Mouse (Mus musculus) hindbrain, embryonic 11.5 days (tissue): ENCODE measurements around the gene Gm9376. TPM values are rescaled to one million over a fixed set of nuclear protein-coding genes. Genes with fewer than 3 reads are reported as not detected.
A peak's percentile ranks its signal among the peaks of the same experiment; 100 is the strongest.

ENCODE experiments used
- ATAC-seq: fragments of 200-750 bp; cut with Nextera tagmentation; 2 replicates; pipeline ENCODE4 v1.8.0; 2017; ENCODE audit warnings: mild to moderate bottlenecking, moderate TSS enrichment, moderate library complexity; ENCODE audit not compliant: low FRiP score
- DNase-seq: peaks from one replicate; pipeline ENCODE4 v3.0.0-alpha.2; 2015; ENCODE audit warnings: low spot score
- H3K27ac ChIP-seq: fragments of 300-500 bp; sonication (generic); 2 replicates; pipeline ENCODE4 v1.5.1; 2014; ENCODE audit warnings: mild to moderate bottlenecking, low read depth, low read length
- H3K27me3 ChIP-seq: fragments of 300-500 bp; sonication (generic); 2 replicates; pipeline ENCODE4 v1.6.1; 2014; ENCODE audit warnings: mild to moderate bottlenecking, low read length, moderate library complexity, mixed read lengths; ENCODE audit not compliant: control insufficient read depth, insufficient read depth
- H3K36me3 ChIP-seq: fragments of 300-500 bp; sonication (generic); 2 replicates; pipeline ENCODE4 v1.6.1; 2014; ENCODE audit warnings: mild to moderate bottlenecking, low read length, moderate library complexity, mixed read lengths; ENCODE audit not compliant: control insufficient read depth, insufficient read depth
- H3K4me1 ChIP-seq: fragments of 300-500 bp; sonication (generic); replicated peaks from 2 replicates; pipeline ENCODE4 v1.6.1; 2014; ENCODE audit warnings: low read length, mixed read lengths; ENCODE audit not compliant: control insufficient read depth, insufficient read depth
- H3K4me2 ChIP-seq: fragments of 300-500 bp; sonication (generic); replicated peaks from 2 replicates; pipeline ENCODE4 v1.6.1; 2014; ENCODE audit warnings: mild to moderate bottlenecking, low read depth, low read length
- H3K4me3 ChIP-seq: fragments of 300-500 bp; sonication (generic); 2 replicates; pipeline ENCODE4 v1.5.1; 2014; ENCODE audit warnings: low read depth, low read length
- H3K9ac ChIP-seq: fragments of 300-500 bp; sonication (generic); 2 replicates; pipeline ENCODE4 v1.6.1; 2014; ENCODE audit warnings: low read depth, low read length
- H3K9me3 ChIP-seq: fragments of 300-500 bp; sonication (generic); 2 replicates; pipeline ENCODE4 v1.6.1; 2016; ENCODE audit warnings: low read length; ENCODE audit not compliant: control insufficient read depth
- WGBS: fragments of 180-500 bp; shearing (Covaris S2); extraction: QIAGEN DNeasy Blood & Tissue Kit; methylation state at CpG from one replicate; pipeline ENCODE4 v1.1.7; 2014; 5-methylcytosine and 5-hydroxymethylcytosine counted together
- polyA plus RNA-seq: library from polyadenylated mRNA; unstranded; fragments of >200 nt; fragmentation: Nextera tagmentation; extraction: Ambion mirVana; gene quantifications from 2 replicates; pipeline ENCODE4 v1.2.1, GENCODE M21; 2014

Gm9376 gene
- polyA plus RNA-seq = not detected in 2 replicates

- no peak within 1 kb of the TSS for H3K4me3 ChIP-seq
- no peaks in the 10 kb centered on the region for H3K27me3 ChIP-seq
- no peak within 1 kb of the TSS for H3K9ac ChIP-seq
- DNase-seq (no peak), ATAC-seq (no peak)
- 89% methylated on average over 2 of the region's 2 CpGs for WGBS
- no peaks in the 10 kb centered on the region for H3K9me3 ChIP-seq
- no peaks in the 10 kb centered on the region for H3K36me3 ChIP-seq
- H3K4me2 ChIP-seq = no peak within 1 kb of the TSS
- H3K27ac ChIP-seq = no peak within 1 kb of the TSS
- H3K4me1 ChIP-seq = no peaks in the 10 kb centered on the region
Observed at GRCm38 (mm10) chr14:118266660-118267059, at the start of gene Gm9376. Gene Gm9376, plus strand, starts transcription at chr14:118266960.

GRCm38 (mm10) chr14:118220885-118221284, 45.9 kb upstream of the Gm9376 start:
- no peak overlapping the region for H3K4me3 ChIP-seq
- H3K27me3 ChIP-seq = peaks cover 24% of the 10 kb centered on the region
- ATAC-seq = no peak
- DNase-seq = no peak
- no peak overlapping the region for H3K27ac ChIP-seq
- H3K9ac ChIP-seq = no peak overlapping the region
- H3K9me3 ChIP-seq = no peaks in the 10 kb centered on the region
- no peaks in the 10 kb centered on the region for H3K36me3 ChIP-seq
- H3K4me1 ChIP-seq = peaks cover 7% of the 10 kb centered on the region
- H3K4me2 ChIP-seq = no peak overlapping the region
- WGBS = 97% methylated on average over 1 of the region's 1 CpGs

GRCm38 (mm10) chr14:118225061-118225743, 41.6 kb upstream of the Gm9376 start:
- 15% methylated on average over 16 of the region's 16 CpGs for WGBS
- H3K4me3 ChIP-seq = no peak overlapping the region
- H3K27ac ChIP-seq = no peak overlapping the region
- no peaks in the 10 kb centered on the region for H3K36me3 ChIP-seq
- peak overlapping the region; percentile 42 for H3K4me2 ChIP-seq
- no peaks in the 10 kb centered on the region for H3K9me3 ChIP-seq
- H3K4me1 ChIP-seq = peaks cover 20% of the 10 kb centered on the region
- no peak overlapping the region for H3K9ac ChIP-seq
- peaks cover 45% of the 10 kb centered on the region for H3K27me3 ChIP-seq
- peak; percentile 54 for DNase-seq
- ATAC-seq = no peak

GRCm38 (mm10) chr14:118225911-118226310, 40.8 kb upstream of the Gm9376 start:
- DNase-seq (peak; percentile 73), ATAC-seq (peak; percentile 49)
- H3K9me3 ChIP-seq = no peaks in the 10 kb centered on the region
- no peak overlapping the region for H3K27ac ChIP-seq
- peak overlapping the region; percentile 31; the same call in 1 of the 2 replicates for H3K9ac ChIP-seq
- H3K27me3 ChIP-seq = peaks cover 45% of the 10 kb centered on the region
- H3K36me3 ChIP-seq = no peaks in the 10 kb centered on the region
- 0 out of 2 replicates have a peak overlapping the region, but pooled peaks have one; percentile 8 for H3K4me3 ChIP-seq
- H3K4me2 ChIP-seq = peak overlapping the region; percentile 42
- 0% methylated on average over 21 of the region's 21 CpGs for WGBS
- peaks cover 20% of the 10 kb centered on the region for H3K4me1 ChIP-seq

- DNase-seq (peak; percentile 51), ATAC-seq (no peak)
- Histone ChIP-seq H3K27ac (no peak overlapping the region), H3K36me3 (no peaks in the 10 kb centered on the region), H3K4me3 (0 out of 2 replicates have a peak overlapping the region, but pooled peaks have one; percentile 8), H3K27me3 (peaks cover 45% of the 10 kb centered on the region), H3K4me2 (peak overlapping the region; percentile 42), H3K4me1 (peaks cover 20% of the 10 kb centered on the region), H3K9me3 (no peaks in the 10 kb centered on the region), H3K9ac (no peak overlapping the region)
- 0% methylated on average over 21 of the region's 21 CpGs for WGBS
Observed at GRCm38 (mm10) chr14:118226471-118227155, 40.1 kb upstream of the Gm9376 start.

GRCm38 (mm10) chr14:118232381-118232970, 34.3 kb upstream of the Gm9376 start:
- Histone ChIP-seq H3K27me3 (peaks cover 39% of the 10 kb centered on the region), H3K36me3 (no peaks in the 10 kb centered on the region), H3K9me3 (no peaks in the 10 kb centered on the region), H3K4me1 (peaks cover 9% of the 10 kb centered on the region), H3K9ac (0 out of 2 replicates have a peak overlapping the region, but pooled peaks have one; percentile 25), H3K4me3 (peak overlapping the region; percentile 19; the same call in 1 of the 2 replicates), H3K27ac (no peak overlapping the region), H3K4me2 (peak overlapping the region; percentile 48)
- WGBS = 1% methylated on average over 8 of the region's 8 CpGs
- DNase-seq (peak; percentile 60), ATAC-seq (no peak)

GRCm38 (mm10) chr14:118233786-118234540, 32.8 kb upstream of the Gm9376 start:
- Histone ChIP-seq H3K27me3 (peaks cover 31% of the 10 kb centered on the region), H3K27ac (no peak overlapping the region; the same call in 1 of the 2 replicates), H3K9me3 (no peaks in the 10 kb centered on the region), H3K4me3 (peak overlapping the region; percentile 74), H3K4me1 (no peaks in the 10 kb centered on the region; the same call in 1 of the 2 replicates), H3K4me2 (peak overlapping the region; percentile 87), H3K9ac (peak overlapping the region; percentile 87), H3K36me3 (no peaks in the 10 kb centered on the region)
- whole genome bisulfite sequencing = 2% methylated on average over 26 of the region's 26 CpGs
- ATAC-seq (no peak), DNase-seq (peak; percentile 67)

GRCm38 (mm10) chr14:118234541-118235210, 32.1 kb upstream of the Gm9376 start:
- Histone ChIP-seq H3K27ac (peak overlapping the region; percentile 89), H3K9ac (peak overlapping the region; percentile 87), H3K4me2 (peak overlapping the region; percentile 87), H3K9me3 (no peaks in the 10 kb centered on the region), H3K4me3 (peak overlapping the region; percentile 74), H3K4me1 (no peaks in the 10 kb centered on the region; the same call in 1 of the 2 replicates), H3K27me3 (peaks cover 24% of the 10 kb centered on the region), H3K36me3 (no peaks in the 10 kb centered on the region)
- under 1% methylated on average over 58 of the region's 84 CpGs for WGBS
- DNase-seq = peak; percentile 76
- ATAC-seq = no peak
